Mouse (Mus musculus) megakaryocyte, embryonic 14.5 days (primary cell): ENCODE measurements around the gene Cavin4.

Experiments
- FLI1 ChIP-seq: IDR thresholded peaks from 2 replicates; pipeline ENCODE4 v1.6.1; 2012; ENCODE audit warnings: low read length, inconsistent platforms, mixed read lengths
- GATA1 ChIP-seq: IDR thresholded peaks from 3 replicates; pipeline ENCODE4 v1.6.1; 2012; ENCODE audit warnings: mixed read lengths, low read length, inconsistent platforms, borderline replicate concordance

- TF ChIP-seq GATA1, result no peak
- TF ChIP-seq FLI1, result no peak
These were observed 29.3 kb upstream of the Cavin4 start for GRCm38 (mm10) chr4:48634058-48634457.
